Mouse (Mus musculus): ENCODE data around the gene Rasal1. TPM values are rescaled to one million over a fixed set of nuclear protein-coding genes. Genes with fewer than 3 reads are reported as not detected.

Gene Rasal1
- total RNA-seq, 4 experiments from 2014 or later, result 84.4 to 112 (median 96.9) TPM

- no peak for DNase-seq (ENCODE audit: low spot score in 2 of 2)
Measured at GRCm38 (mm10) chr5:120652915-120653701, 4.5 kb downstream of the Rasal1 start.

GRCm38 (mm10) chr5:120653873-120654272, 5.3 kb downstream of the Rasal1 start:
- DNase-seq (ENCODE audit: low spot score in 2 of 2), result no peak

- DNase-seq (ENCODE audit: low spot score in 2 of 2), result peak; percentile 73 to 81
Measured at GRCm38 (mm10) chr5:120656281-120656751, 7.7 kb downstream of the Rasal1 start.

GRCm38 (mm10) chr5:120660816-120661215, 12.2 kb downstream of the Rasal1 start:
- DNase-seq (ENCODE audit: low spot score in 2 of 2), result peak; percentile 61 to 65

- no peak for DNase-seq (ENCODE audit: low spot score in 2 of 2)
Measured at GRCm38 (mm10) chr5:120664888-120665287, 16.3 kb downstream of the Rasal1 start.

- no peak for DNase-seq (ENCODE audit: low spot score in 2 of 2)
Measured at GRCm38 (mm10) chr5:120668761-120669160, 20.1 kb downstream of the Rasal1 start.

- no peak for DNase-seq (ENCODE audit: low spot score in 2 of 2)
Measured at GRCm38 (mm10) chr5:120670132-120670531, 21.5 kb downstream of the Rasal1 start.

GRCm38 (mm10) chr5:120671865-120672264, 23.3 kb downstream of the Rasal1 start:
- DNase-seq (ENCODE audit: low spot score in 2 of 2), result no peak

GRCm38 (mm10) chr5:120673626-120674025, 25.0 kb downstream of the Rasal1 start:
- DNase-seq (ENCODE audit: low spot score in 2 of 2), result peak in 1 of 2 experiments; percentile 79

GRCm38 (mm10) chr5:120674229-120675145, 25.9 kb downstream of the Rasal1 start:
- DNase-seq (ENCODE audit: low spot score in 2 of 2), result no peak

- no peak for DNase-seq (ENCODE audit: low spot score in 2 of 2)
Measured at GRCm38 (mm10) chr5:120677516-120677915, 28.9 kb downstream of the Rasal1 start.

- DNase-seq (ENCODE audit: low spot score in 2 of 2), result peak; percentile 93 to 95
Measured at GRCm38 (mm10) chr5:120679676-120680555, 31.3 kb downstream of the Rasal1 start.

GRCm38 (mm10) chr5:120680918-120681317, 32.3 kb downstream of the Rasal1 start:
- DNase-seq (ENCODE audit: low spot score in 2 of 2), result peak; percentile 43 to 46

- no peak for DNase-seq (ENCODE audit: low spot score in 2 of 2)
Measured at GRCm38 (mm10) chr5:120682982-120683771, 34.6 kb downstream of the Rasal1 start.

GRCm38 (mm10) chr5:120685678-120686077, 37.1 kb downstream of the Rasal1 start:
- DNase-seq (ENCODE audit: low spot score in 2 of 2), result no peak

GRCm38 (mm10) chr5:120686749-120687483, 38.3 kb downstream of the Rasal1 start:
- no peak for DNase-seq (ENCODE audit: low spot score in 2 of 2)

- no peak for DNase-seq (ENCODE audit: low spot score in 2 of 2)
Measured at GRCm38 (mm10) chr5:120687484-120687851, 38.9 kb downstream of the Rasal1 start.

GRCm38 (mm10) chr5:120687897-120688296, 39.3 kb downstream of the Rasal1 start:
- DNase-seq (ENCODE audit: low spot score in 2 of 2), result no peak

GRCm38 (mm10) chr5:120688434-120688833, 39.8 kb downstream of the Rasal1 start:
- DNase-seq (ENCODE audit: low spot score in 2 of 2), result no peak

GRCm38 (mm10) chr5:120690417-120690816, 41.8 kb downstream of the Rasal1 start:
- no peak for DNase-seq (ENCODE audit: low spot score in 2 of 2)
